Mouse (Mus musculus) ES-E14 (cell line): ENCODE measurements around the gene Gstm6.

ENCODE experiments used
- ZC3H11A ChIP-seq: IDR thresholded peaks from 2 replicates; pipeline ENCODE4 v1.6.1; 2012; ENCODE audit warnings: low read depth, mild to moderate bottlenecking, inconsistent platforms, low read length, borderline replicate concordance
- ZNF384 ChIP-seq: IDR thresholded peaks from 2 replicates; pipeline ENCODE4 v1.6.1; 2012; ENCODE audit warnings: low read depth, low read length, inconsistent platforms

- TF ChIP-seq ZNF384 (no peak), ZC3H11A (no peak)
Observed at GRCm38 (mm10) chr3:107905942-107906341, 37.6 kb downstream of the Gstm6 start.
